Mouse (Mus musculus) megakaryocyte, embryonic 14.5 days (primary cell): ENCODE measurements around the gene Sh3d19.

Experiments used
- FLI1 ChIP-seq: IDR thresholded peaks from 2 replicates; pipeline ENCODE4 v1.6.1; 2012; ENCODE audit warnings: low read length, inconsistent platforms, mixed read lengths
- GATA1 ChIP-seq: IDR thresholded peaks from 3 replicates; pipeline ENCODE4 v1.6.1; 2012; ENCODE audit warnings: mixed read lengths, low read length, inconsistent platforms, borderline replicate concordance

GRCm38 (mm10) chr3:86038648-86039047 lies 67.7 kb downstream of the Sh3d19 start:
- TF ChIP-seq GATA1 (no peak), FLI1 (no peak)
